Mouse (Mus musculus): ENCODE measurements around the gene Irak2.
"Not testable (repeated sequence)": the region's sequence is repeated elsewhere in the genome, so short reads cannot be mapped to it uniquely, and the experiment has no call there.

The Irak2 gene

GRCm38 (mm10) chr6:113712718-113713117 lies 74.5 kb downstream of the Irak2 start:
- DNase-seq, result no peak

GRCm38 (mm10) chr6:113713389-113713788 lies 75.1 kb downstream of the Irak2 start:
- DNase-seq, result not testable (repeated sequence)

GRCm38 (mm10) chr6:113714276-113714675 lies 76.0 kb downstream of the Irak2 start:
- DNase-seq, result no peak

- DNase-seq, result no peak
Measured at GRCm38 (mm10) chr6:113714797-113715196, 76.5 kb downstream of the Irak2 start.

- no peak for DNase-seq
Measured at GRCm38 (mm10) chr6:113717541-113717940, 79.3 kb downstream of the Irak2 start.

- no peak for DNase-seq
Measured at GRCm38 (mm10) chr6:113719878-113720277, 81.6 kb downstream of the Irak2 start, which contains the start of gene Ghrl. Ghrl (minus strand) TSS chr6:113719880.

- DNase-seq, result no peak
Measured at GRCm38 (mm10) chr6:113721061-113721460, 82.8 kb downstream of the Irak2 start.

- no peak for DNase-seq
Measured at GRCm38 (mm10) chr6:113728181-113728580, 89.9 kb downstream of the Irak2 start.

- no peak for DNase-seq
Measured at GRCm38 (mm10) chr6:113731296-113731695, 93.0 kb downstream of the Irak2 start.

GRCm38 (mm10) chr6:113737318-113738046 lies 99.2 kb downstream of the Irak2 start:
- no peak for DNase-seq

- DNase-seq, result peak; percentile 80 to 82
Measured at GRCm38 (mm10) chr6:113740236-113741217, 102.3 kb downstream of the Irak2 start, which contains the start of gene Sec13. Sec13 (minus strand) TSS chr6:113740743.

GRCm38 (mm10) chr6:113741425-113741824 lies 103.2 kb downstream of the Irak2 start:
- DNase-seq, result no peak

GRCm38 (mm10) chr6:113742321-113742720 lies 104.1 kb downstream of the Irak2 start:
- no peak for DNase-seq

GRCm38 (mm10) chr6:113743111-113743510 lies 104.8 kb downstream of the Irak2 start:
- no peak for DNase-seq
